Mouse (Mus musculus) liver, postnatal 0 days (tissue): ENCODE results near the gene Dnajb12. TPM values are rescaled to one million over a fixed set of nuclear protein-coding genes. Genes with fewer than 3 reads are reported as not detected.
A peak's percentile ranks its signal among the peaks of the same experiment; 100 is the strongest.

Experiments
- ATAC-seq: fragments of 200-750 bp; cut with Nextera tagmentation; 2 replicates; pipeline ENCODE4 v1.8.0; 2017; ENCODE audit warnings: mild to moderate bottlenecking, moderate library complexity
- DNase-seq: peaks from one replicate; pipeline ENCODE4 v3.0.0-alpha.2; 2016
- H3K27ac ChIP-seq: fragments of 300-500 bp; sonication (generic); 2 replicates; pipeline ENCODE4 v1.5.1; 2014; ENCODE audit warnings: antibody characterized with exemption, moderate library complexity, mild to moderate bottlenecking, low read depth
- H3K27me3 ChIP-seq: fragments of 300-500 bp; sonication (generic); 2 replicates; pipeline ENCODE4 v1.6.1; 2014; ENCODE audit warnings: low read length, control low read depth, mixed read lengths; ENCODE audit not compliant: insufficient read depth
- H3K36me3 ChIP-seq: fragments of 300-500 bp; sonication (generic); replicated peaks from 2 replicates; pipeline ENCODE4 v1.6.1; 2014; ENCODE audit warnings: mild to moderate bottlenecking, control low read depth, low read length, moderate library complexity, mixed read lengths; ENCODE audit not compliant: insufficient read depth
- H3K4me1 ChIP-seq: fragments of 300-500 bp; sonication (generic); 2 replicates; pipeline ENCODE4 v1.6.1; 2014; ENCODE audit warnings: antibody characterized with exemption, mild to moderate bottlenecking, control low read depth; ENCODE audit not compliant: insufficient read depth
- H3K4me2 ChIP-seq: fragments of 300-500 bp; sonication (generic); 2 replicates; pipeline ENCODE4 v1.6.1; 2014; ENCODE audit warnings: low read depth, mild to moderate bottlenecking, low read length, moderate library complexity, mixed read lengths
- H3K4me3 ChIP-seq: fragments of 300-500 bp; sonication (generic); 2 replicates; pipeline ENCODE4 v1.5.1; 2014; ENCODE audit warnings: low read depth, low read length
- H3K9ac ChIP-seq: fragments of 300-500 bp; sonication (generic); replicated peaks from 2 replicates; pipeline ENCODE4 v1.6.1; 2014; ENCODE audit warnings: mild to moderate bottlenecking, moderate library complexity
- H3K9me3 ChIP-seq: fragments of 300-500 bp; sonication (generic); 2 replicates; pipeline ENCODE4 v1.6.1; 2016; ENCODE audit warnings: mild to moderate bottlenecking, control low read depth, low read length, mixed read lengths
- CTCF ChIP-seq: sonication (generic); IDR thresholded peaks from 2 replicates; pipeline ENCODE4 v1.5.1; 2016; ENCODE audit warnings: antibody characterized with exemption, low read depth
- EP300 ChIP-seq: IDR thresholded peaks from 2 replicates; pipeline ENCODE4 v1.6.1; 2016; ENCODE audit warnings: antibody characterized with exemption, low read depth, mild to moderate bottlenecking
- WGBS: fragments of 180-500 bp; shearing (Covaris S2); extraction: QIAGEN DNeasy Blood & Tissue Kit; methylation state at CpG from one replicate; pipeline ENCODE4 v1.1.7; 2014; ENCODE audit not compliant: insufficient replicate concordance; 5-methylcytosine and 5-hydroxymethylcytosine counted together
- polyA plus RNA-seq: library from polyadenylated mRNA; unstranded; fragments of >200 nt; fragmentation: Nextera tagmentation; extraction: Ambion mirVana; gene quantifications from 2 replicates; pipeline ENCODE4 v1.2.1, GENCODE M21; 2015

The Dnajb12 gene
- polyA plus RNA-seq, 1 experiment from 2014 or later: 17.0 TPM

DNA sequence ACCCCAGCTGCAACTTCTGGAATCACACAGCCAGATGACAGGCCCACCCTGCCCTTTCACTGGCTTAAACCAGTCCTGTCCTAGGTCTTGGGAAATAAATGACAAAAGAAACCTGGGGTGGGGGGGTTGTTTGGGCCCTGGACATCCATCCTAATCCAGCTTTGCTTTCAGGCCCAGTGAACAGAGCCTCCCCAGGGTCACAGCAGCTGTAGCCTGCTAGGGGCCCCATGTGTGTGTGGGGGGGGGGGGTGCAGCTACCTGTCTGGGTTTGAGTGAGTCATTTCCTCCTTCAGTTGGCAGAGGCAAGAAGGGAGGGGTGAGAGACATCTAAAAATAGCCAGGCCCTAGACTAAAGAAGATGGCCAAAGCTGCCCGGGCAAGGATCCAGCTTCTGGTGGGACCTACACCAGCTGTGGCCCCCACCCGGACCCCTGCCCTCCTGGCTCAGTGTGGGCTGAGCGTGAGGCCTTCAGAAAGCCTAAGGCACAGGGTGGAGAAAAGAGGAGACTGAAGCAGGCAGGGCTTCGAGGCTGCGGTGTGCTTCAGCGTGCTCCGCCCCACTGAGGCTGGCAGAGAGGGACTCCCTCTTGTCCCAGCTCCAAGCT, 28.4 kb downstream of the Dnajb12 start:
- H3K9ac ChIP-seq: peak overlapping the region; percentile 16; the same call in 1 of the 2 replicates
- H3K27me3 ChIP-seq: no peaks in the 10 kb centered on the region
- H3K4me3 ChIP-seq: no peak overlapping the region
- ATAC-seq (peak; percentile 28; the same call in 1 of the 2 replicates), DNase-seq (peak; percentile 61)
- peak overlapping the region; percentile 80 for H3K27ac ChIP-seq
- TF ChIP-seq EP300 (no peak), CTCF (no peak)
- peak overlapping the region; percentile 32 for H3K4me2 ChIP-seq
- no peaks in the 10 kb centered on the region for H3K36me3 ChIP-seq
- peaks cover 42% of the 10 kb centered on the region for H3K4me1 ChIP-seq
- WGBS: 41% methylated on average over 6 of the region's 7 CpGs
- H3K9me3 ChIP-seq: no peaks in the 10 kb centered on the region

DNA sequence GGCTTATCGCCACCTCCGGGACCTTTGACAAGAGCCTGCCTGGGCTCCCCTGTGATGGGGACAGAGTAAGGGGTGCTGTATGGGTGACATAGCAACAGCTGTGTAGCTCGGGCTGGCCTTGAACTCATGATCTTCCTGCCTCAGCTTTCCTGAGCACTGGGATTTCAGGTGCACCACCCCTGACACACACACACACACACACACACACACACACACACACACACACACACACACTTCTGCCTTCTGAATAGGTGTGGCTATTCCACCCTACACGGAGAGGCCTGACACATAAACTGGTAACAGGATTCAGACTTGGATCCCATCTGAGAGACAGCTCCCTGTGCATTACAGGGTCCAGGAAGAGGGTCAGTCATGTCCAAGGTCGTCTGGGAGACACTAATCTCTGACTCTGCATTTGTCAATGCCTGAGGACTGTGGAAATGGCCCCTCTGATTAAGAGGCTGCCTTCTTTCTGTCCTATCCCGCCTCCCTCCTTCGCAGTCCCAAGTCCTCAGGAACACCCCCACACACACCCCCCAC, 29.5 kb downstream of the Dnajb12 start:
- H3K9ac ChIP-seq: no peak overlapping the region
- no peaks in the 10 kb centered on the region for H3K36me3 ChIP-seq
- H3K4me1 ChIP-seq: peaks cover 42% of the 10 kb centered on the region
- H3K9me3 ChIP-seq: no peaks in the 10 kb centered on the region
- no peak for DNase-seq
- TF ChIP-seq CTCF (no peak), EP300 (no peak)
- H3K27me3 ChIP-seq: no peaks in the 10 kb centered on the region
- peak overlapping the region; percentile 62 for H3K27ac ChIP-seq
- WGBS: 31% methylated on average over 7 of the region's 7 CpGs
- no peak overlapping the region for H3K4me3 ChIP-seq
- peak overlapping the region; percentile 51; the same call in 1 of the 2 replicates for H3K4me2 ChIP-seq
- ATAC-seq: no peak

DNA sequence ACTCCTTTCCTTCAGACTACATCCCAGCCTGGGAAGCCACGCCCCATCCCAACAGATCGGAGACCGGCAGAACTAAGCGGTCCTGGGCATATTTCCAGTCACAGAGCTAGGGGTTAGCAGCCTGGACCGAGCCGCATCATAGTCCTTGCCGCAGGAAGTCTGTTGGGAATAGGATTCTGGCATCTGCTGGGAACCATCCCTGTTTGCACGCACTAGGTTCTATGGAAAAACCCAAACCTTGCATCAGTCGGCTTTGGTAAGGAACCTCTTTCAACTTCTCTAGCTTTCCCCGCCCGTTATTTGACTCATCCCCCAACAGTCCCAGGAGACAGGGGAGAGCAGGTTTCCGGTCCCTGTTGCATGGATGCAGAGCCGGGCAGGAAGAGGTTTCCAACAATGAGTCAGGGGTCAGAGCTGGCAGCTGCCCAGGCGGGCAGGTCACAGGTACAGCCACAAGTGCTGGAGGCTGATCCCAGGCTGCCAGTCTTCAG, 30.0 kb downstream of the Dnajb12 start:
- H3K9ac ChIP-seq: peak overlapping the region; percentile 38; the same call in 1 of the 2 replicates
- peaks cover 42% of the 10 kb centered on the region for H3K4me1 ChIP-seq
- TF ChIP-seq EP300 (no peak), CTCF (no peak)
- ATAC-seq (peak; percentile 22), DNase-seq (peak; percentile 59)
- H3K4me3 ChIP-seq: no peak overlapping the region
- H3K27ac ChIP-seq: peak overlapping the region; percentile 62
- WGBS: 10% methylated on average over 14 of the region's 14 CpGs
- H3K36me3 ChIP-seq: no peaks in the 10 kb centered on the region
- H3K9me3 ChIP-seq: no peaks in the 10 kb centered on the region
- no peaks in the 10 kb centered on the region for H3K27me3 ChIP-seq
- H3K4me2 ChIP-seq: peak overlapping the region; percentile 51; the same call in 1 of the 2 replicates

DNA sequence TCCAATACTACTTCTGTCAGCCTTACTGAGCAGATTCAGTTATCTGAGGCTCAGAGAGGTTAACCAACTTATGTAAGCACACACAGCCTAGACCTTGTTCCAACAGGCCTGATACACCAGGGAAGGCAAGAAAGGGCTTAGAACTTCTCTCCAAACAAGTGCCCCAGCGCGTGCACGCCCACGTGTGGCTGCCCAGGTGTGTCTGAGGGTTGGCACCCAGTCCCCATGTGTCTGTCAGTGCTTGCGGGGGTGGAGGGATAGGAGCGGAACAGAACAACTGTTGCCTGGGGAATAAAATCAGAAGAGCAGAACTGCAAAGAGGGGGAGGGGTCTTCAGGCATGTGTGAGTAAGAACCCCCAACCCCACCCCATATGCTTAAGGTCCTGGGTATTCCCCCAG, 31.7 kb downstream of the Dnajb12 start:
- Histone ChIP-seq H3K4me3 (no peak overlapping the region), H3K27me3 (no peaks in the 10 kb centered on the region), H3K9ac (no peak overlapping the region; the same call in 1 of the 2 replicates)

DNA sequence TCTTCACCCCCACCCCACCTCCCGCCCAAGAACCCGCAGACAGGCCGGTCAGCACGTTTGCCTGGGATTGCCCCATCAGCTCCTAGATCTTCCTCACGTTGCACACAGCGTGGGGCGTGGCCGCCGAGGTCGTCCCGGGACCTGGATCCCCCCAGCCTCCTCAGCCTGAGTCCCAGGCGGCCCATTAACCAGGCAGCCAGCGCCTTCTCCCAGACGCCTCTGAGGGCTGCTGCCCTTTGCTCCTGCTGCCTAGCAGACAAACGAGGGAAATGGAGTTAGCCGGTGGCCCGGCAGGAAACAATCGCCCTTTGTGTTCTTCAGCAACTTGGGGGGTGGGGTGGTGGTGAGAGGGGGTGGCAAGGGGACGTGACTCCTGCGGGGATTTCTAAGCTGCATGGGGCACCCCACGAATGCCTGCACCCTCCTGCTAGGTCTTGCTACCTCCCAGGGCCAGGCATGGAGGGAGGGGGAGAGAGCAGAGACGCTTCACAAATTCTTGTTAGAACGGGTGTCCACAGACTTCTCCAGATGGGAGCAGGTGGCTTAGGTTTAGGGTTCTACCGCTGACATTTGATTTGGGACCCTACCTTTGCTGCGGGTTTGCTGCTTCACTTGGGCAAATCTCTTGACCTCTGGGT, 32.3 kb downstream of the Dnajb12 start:
- no peak for ATAC-seq
- H3K36me3 ChIP-seq: no peaks in the 10 kb centered on the region
- TF ChIP-seq CTCF (no peak), EP300 (no peak)
- peak overlapping the region; percentile 2 for H3K9ac ChIP-seq
- no peak for DNase-seq
- no peak overlapping the region for H3K4me3 ChIP-seq
- H3K4me2 ChIP-seq: peak overlapping the region; percentile 24
- H3K27me3 ChIP-seq: no peaks in the 10 kb centered on the region
- H3K9me3 ChIP-seq: no peaks in the 10 kb centered on the region
- no peak overlapping the region for H3K27ac ChIP-seq
- peaks cover 63% of the 10 kb centered on the region for H3K4me1 ChIP-seq
- WGBS: 18% methylated on average over 25 of the region's 25 CpGs

More for the DNA sequence above, 31.7 kb downstream of the Dnajb12 start:
- DNase-seq: no peak
- ATAC-seq: no peak
- peak overlapping the region; percentile 24; the same call in 1 of the 2 replicates for H3K4me2 ChIP-seq
- H3K9me3 ChIP-seq: no peaks in the 10 kb centered on the region
- H3K36me3 ChIP-seq: no peaks in the 10 kb centered on the region
- 48% methylated on average over 6 of the region's 6 CpGs for WGBS
- no peak overlapping the region for H3K27ac ChIP-seq
- TF ChIP-seq EP300 (no peak), CTCF (no peak)
- peaks cover 57% of the 10 kb centered on the region for H3K4me1 ChIP-seq

DNA sequence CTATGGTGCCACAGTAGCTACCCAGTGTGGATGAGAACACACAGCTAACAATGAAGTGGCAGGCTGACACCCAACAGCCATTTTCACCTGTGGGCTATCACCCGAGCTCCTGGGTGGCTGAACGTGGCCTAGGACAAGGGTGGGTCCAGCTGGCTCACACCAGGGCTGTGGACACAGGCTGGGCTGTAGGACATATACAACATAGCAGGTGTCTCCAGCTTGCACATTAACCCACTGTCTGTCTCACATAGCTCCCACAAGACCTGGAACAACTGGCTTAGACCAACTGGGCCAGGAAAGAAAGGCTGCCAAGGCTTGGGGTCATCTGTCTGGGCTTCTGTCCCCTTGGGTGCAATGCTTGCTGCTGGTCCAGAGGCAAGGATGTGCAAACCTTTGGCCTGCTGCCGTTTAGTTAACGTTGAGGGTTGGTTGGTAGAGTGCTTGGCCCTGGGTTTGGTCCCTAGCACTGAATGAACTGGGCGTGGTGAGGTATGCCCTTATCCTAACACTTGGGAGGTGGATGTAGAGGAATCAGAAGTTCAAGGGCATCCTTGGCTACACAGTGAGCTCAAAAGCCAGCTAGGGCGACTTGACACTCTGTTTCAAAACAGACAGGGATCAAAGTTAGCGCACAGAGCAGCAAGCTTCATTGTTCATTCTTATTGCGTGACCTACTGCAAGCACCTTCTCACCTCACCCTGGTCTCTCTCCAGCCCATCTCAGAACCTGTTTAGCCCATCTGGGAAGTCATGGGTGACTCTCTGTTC, 36.0 kb downstream of the Dnajb12 start:
- H3K4me3 ChIP-seq: no peak overlapping the region
- no peak overlapping the region for H3K4me2 ChIP-seq
- H3K4me1 ChIP-seq: peaks cover 50% of the 10 kb centered on the region
- no peaks in the 10 kb centered on the region for H3K36me3 ChIP-seq
- ATAC-seq: no peak
- H3K27me3 ChIP-seq: no peaks in the 10 kb centered on the region
- TF ChIP-seq CTCF (no peak), EP300 (no peak)
- no peaks in the 10 kb centered on the region for H3K9me3 ChIP-seq
- H3K27ac ChIP-seq: peak overlapping the region; percentile 93
- no peak overlapping the region for H3K9ac ChIP-seq
- 73% methylated on average over 8 of the region's 8 CpGs for WGBS
- DNase-seq: no peak
